Mouse (Mus musculus) heart, embryonic 11.5 days (tissue): Measurements from ENCODE around the gene Kcnh4. TPM values are rescaled to one million over a fixed set of nuclear protein-coding genes. Genes with fewer than 3 reads are reported as not detected.
A peak's percentile ranks its signal among the peaks of the same experiment; 100 is the strongest.

Experiments
- ATAC-seq: fragments of 200-750 bp; cut with Nextera tagmentation; replicated peaks from 2 replicates; pipeline ENCODE4 v1.8.0; 2017; ENCODE audit warnings: moderate library complexity; ENCODE audit not compliant: insufficient number of reproducible peaks, low FRiP score, low TSS enrichment
- H3K27ac ChIP-seq: fragments of 300-500 bp; sonication (generic); 2 replicates; pipeline ENCODE4 v1.5.1; 2014; ENCODE audit warnings: mild to moderate bottlenecking, low read depth, low read length
- H3K27me3 ChIP-seq: fragments of 300-500 bp; sonication (generic); 2 replicates; pipeline ENCODE4 v1.6.1; 2014; ENCODE audit warnings: mild to moderate bottlenecking, low read length, mixed read lengths; ENCODE audit not compliant: control insufficient read depth, insufficient read depth
- H3K36me3 ChIP-seq: fragments of 300-500 bp; sonication (generic); 2 replicates; pipeline ENCODE4 v1.6.1; 2014; ENCODE audit warnings: mild to moderate bottlenecking, low read length, moderate library complexity, mixed read lengths; ENCODE audit not compliant: control insufficient read depth, insufficient read depth
- H3K4me1 ChIP-seq: fragments of 300-500 bp; sonication (generic); 2 replicates; pipeline ENCODE4 v1.6.1; 2014; ENCODE audit warnings: low read length; ENCODE audit not compliant: control insufficient read depth, insufficient read depth
- H3K4me2 ChIP-seq: fragments of 300-500 bp; sonication (generic); 2 replicates; pipeline ENCODE4 v1.6.1; 2014; ENCODE audit warnings: mild to moderate bottlenecking, moderate library complexity
- H3K4me3 ChIP-seq: fragments of 300-500 bp; sonication (generic); 2 replicates; pipeline ENCODE4 v1.5.1; 2014; ENCODE audit warnings: low read depth, low read length
- H3K9ac ChIP-seq: fragments of 300-500 bp; sonication (generic); 2 replicates; pipeline ENCODE4 v1.6.1; 2014; ENCODE audit warnings: mild to moderate bottlenecking, low read depth, low read length, moderate library complexity
- H3K9me3 ChIP-seq: fragments of 300-500 bp; sonication (generic); replicated peaks from 2 replicates; pipeline ENCODE4 v1.6.1; 2016; ENCODE audit warnings: low read length; ENCODE audit not compliant: control insufficient read depth
- WGBS: fragments of 180-500 bp; shearing (Covaris S2); extraction: QIAGEN DNeasy Blood & Tissue Kit; methylation state at CpG from one replicate; pipeline ENCODE4 v1.1.7; 2014; ENCODE audit not compliant: insufficient replicate concordance; 5-methylcytosine and 5-hydroxymethylcytosine counted together
- polyA plus RNA-seq: library from polyadenylated mRNA; unstranded; fragments of >200 nt; fragmentation: Nextera tagmentation; extraction: Ambion mirVana; gene quantifications from 2 replicates; pipeline ENCODE4 v1.2.1, GENCODE M21; 2014

The Kcnh4 gene
- polyA plus RNA-seq = not detected in 2 replicates

GRCm38 (mm10) chr11:100759611-100760233, at the start of gene Kcnh4:
Kcnh4 (minus strand) TSS chr11:100759942.
- Histone ChIP-seq H3K4me2 (peak within 1 kb of the TSS; percentile 61), H3K9ac (no peak within 1 kb of the TSS), H3K27me3 (peaks cover 59% of the 10 kb centered on the region), H3K4me3 (peak within 1 kb of the TSS; percentile 33), H3K9me3 (no peaks in the 10 kb centered on the region), H3K27ac (no peak within 1 kb of the TSS), H3K4me1 (peaks cover 8% of the 10 kb centered on the region), H3K36me3 (no peaks in the 10 kb centered on the region)
- WGBS = under 1% methylated on average over 49 of the region's 51 CpGs
- no peak for ATAC-seq

GRCm38 (mm10) chr11:100806380-100807305, 46.9 kb upstream of the Kcnh4 start:
- no peak overlapping the region for H3K27ac ChIP-seq
- H3K36me3 ChIP-seq = peaks cover 24% of the 10 kb centered on the region
- ATAC-seq = no peak
- peaks cover 13% of the 10 kb centered on the region for H3K4me1 ChIP-seq
- WGBS = 72% methylated on average over 20 of the region's 20 CpGs
- no peak overlapping the region for H3K9ac ChIP-seq
- no peak overlapping the region for H3K4me2 ChIP-seq
- H3K4me3 ChIP-seq = no peak overlapping the region
- H3K27me3 ChIP-seq = no peaks in the 10 kb centered on the region
- no peaks in the 10 kb centered on the region for H3K9me3 ChIP-seq

GRCm38 (mm10) chr11:100805535-100805934, 45.8 kb upstream of the Kcnh4 start:
- Histone ChIP-seq H3K36me3 (peaks cover 29% of the 10 kb centered on the region), H3K4me2 (no peak overlapping the region), H3K9me3 (no peaks in the 10 kb centered on the region), H3K27ac (peak overlapping the region; percentile 47), H3K4me3 (no peak overlapping the region), H3K9ac (no peak overlapping the region), H3K27me3 (no peaks in the 10 kb centered on the region), H3K4me1 (peaks cover 11% of the 10 kb centered on the region)
- ATAC-seq = no peak
- 39% methylated on average over 7 of the region's 7 CpGs for WGBS

- Histone ChIP-seq H3K27me3 (no peaks in the 10 kb centered on the region), H3K4me1 (peaks cover 9% of the 10 kb centered on the region), H3K9me3 (no peaks in the 10 kb centered on the region), H3K27ac (no peak overlapping the region), H3K36me3 (peaks cover 29% of the 10 kb centered on the region), H3K9ac (no peak overlapping the region), H3K4me2 (no peak overlapping the region), H3K4me3 (no peak overlapping the region)
- no peak for ATAC-seq
- WGBS = 93% methylated on average over 10 of the region's 10 CpGs
Measured at GRCm38 (mm10) chr11:100804409-100804808, 44.7 kb upstream of the Kcnh4 start.

GRCm38 (mm10) chr11:100799426-100799825, 39.7 kb upstream of the Kcnh4 start:
- no peaks in the 10 kb centered on the region for H3K9me3 ChIP-seq
- WGBS = 83% methylated on average over 5 of the region's 5 CpGs
- no peak overlapping the region for H3K27ac ChIP-seq
- H3K36me3 ChIP-seq = peaks cover 33% of the 10 kb centered on the region
- H3K9ac ChIP-seq = no peak overlapping the region
- H3K4me2 ChIP-seq = no peak overlapping the region
- H3K4me3 ChIP-seq = no peak overlapping the region
- no peak for ATAC-seq
- no peaks in the 10 kb centered on the region for H3K27me3 ChIP-seq
- H3K4me1 ChIP-seq = no peaks in the 10 kb centered on the region

- no peak for ATAC-seq
- Histone ChIP-seq H3K27me3 (no peaks in the 10 kb centered on the region), H3K4me2 (no peak overlapping the region), H3K27ac (no peak overlapping the region), H3K9ac (no peak overlapping the region), H3K9me3 (no peaks in the 10 kb centered on the region), H3K4me3 (no peak overlapping the region), H3K36me3 (peaks cover 13% of the 10 kb centered on the region), H3K4me1 (no peaks in the 10 kb centered on the region)
- WGBS = 64% methylated on average over 8 of the region's 8 CpGs
Measured at GRCm38 (mm10) chr11:100796585-100796984, 36.8 kb upstream of the Kcnh4 start.

- no peak overlapping the region for H3K4me3 ChIP-seq
- no peaks in the 10 kb centered on the region for H3K4me1 ChIP-seq
- no peaks in the 10 kb centered on the region for H3K9me3 ChIP-seq
- H3K27ac ChIP-seq = no peak overlapping the region
- WGBS = 96% methylated on average over 2 of the region's 2 CpGs
- no peak for ATAC-seq
- H3K36me3 ChIP-seq = 0 out of 2 replicates have a peak, but pooled peaks cover 9% of the 10 kb centered on the region
- no peaks in the 10 kb centered on the region for H3K27me3 ChIP-seq
- no peak overlapping the region for H3K4me2 ChIP-seq
- no peak overlapping the region for H3K9ac ChIP-seq
Measured at GRCm38 (mm10) chr11:100795386-100795785, 35.6 kb upstream of the Kcnh4 start.

- no peak overlapping the region for H3K27ac ChIP-seq
- ATAC-seq = no peak
- peaks cover 23% of the 10 kb centered on the region for H3K36me3 ChIP-seq
Measured at GRCm38 (mm10) chr11:100791457-100792049, 31.8 kb upstream of the Kcnh4 start.

More at GRCm38 (mm10) chr11:100791457-100792049, 31.8 kb upstream of the Kcnh4 start:
- no peaks in the 10 kb centered on the region for H3K27me3 ChIP-seq
- WGBS = 82% methylated on average over 2 of the region's 2 CpGs
- H3K9ac ChIP-seq = no peak overlapping the region
- H3K4me2 ChIP-seq = no peak overlapping the region
- no peaks in the 10 kb centered on the region for H3K4me1 ChIP-seq
- no peaks in the 10 kb centered on the region for H3K9me3 ChIP-seq
- no peak overlapping the region for H3K4me3 ChIP-seq
